Mouse (Mus musculus): ENCODE measurements at regions not wholly inside any gene's neighbourhood (a gene's known extent, or its start where the extent isn't known, plus 50 kb on each side); places are given as distances from the start of the nearest gene placed in this dataset.

- no peaks in the 10 kb centered on the region for H3K36me3 ChIP-seq (ENCODE audit: control insufficient read depth, insufficient read depth)
- H3K27ac ChIP-seq (ENCODE audit: low read length) = no peak overlapping the region
- no peak overlapping the region for H3K9ac ChIP-seq (ENCODE audit: low read depth, low read length)
- no peaks in the 10 kb centered on the region for H3K4me1 ChIP-seq (ENCODE audit: control insufficient read depth, low read depth, low read length)
- no peaks in the 10 kb centered on the region for H3K27me3 ChIP-seq (ENCODE audit: control insufficient read depth, insufficient read depth, low read depth, low read length)
- H3K4me2 ChIP-seq (ENCODE audit: low read depth, low read length) = no peak overlapping the region
- no peak overlapping the region for H3K4me3 ChIP-seq (ENCODE audit: low read depth, low read length)
- no peak for ATAC-seq (ENCODE audit: low read depth)
- 44% methylated on average over 3 of the region's 3 CpGs for WGBS (ENCODE audit: insufficient replicate concordance)
- no peaks in the 10 kb centered on the region for H3K9me3 ChIP-seq (replicated peaks; ENCODE audit: control insufficient read depth, low read length)
These were observed 90.4 kb downstream of the Otol1 start for GRCm38 (mm10) chr3:70097813-70098212.

DNA sequence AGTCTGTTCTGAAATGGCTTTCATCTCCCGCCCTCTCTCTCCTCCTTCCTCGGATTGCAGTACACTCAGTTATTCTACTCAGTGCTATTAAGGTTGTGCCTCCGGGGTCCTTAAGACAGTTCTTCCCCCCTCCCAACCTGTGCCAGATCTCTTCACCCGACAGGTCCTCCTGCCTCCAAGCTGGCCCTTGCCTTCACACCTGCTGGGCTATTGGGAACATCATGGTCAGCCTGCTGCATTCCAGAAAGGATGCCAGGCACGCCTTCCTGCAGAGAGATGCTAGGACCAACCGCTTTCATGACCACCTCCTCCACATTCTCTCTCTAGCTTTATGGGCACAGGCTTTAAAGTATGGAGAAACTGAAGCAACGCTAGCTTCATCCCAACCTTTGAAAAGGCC lies 94.7 kb downstream of the Otol1 start:
- H3K9me3 ChIP-seq (replicated peaks; ENCODE audit: control insufficient read depth, low read length) = no peaks in the 10 kb centered on the region
- H3K27ac ChIP-seq (ENCODE audit: low read length) = no peak overlapping the region
- no peak overlapping the region for H3K9ac ChIP-seq (ENCODE audit: low read depth, low read length)
- H3K4me3 ChIP-seq (ENCODE audit: low read depth, low read length) = no peak overlapping the region
- no peaks in the 10 kb centered on the region for H3K4me1 ChIP-seq (ENCODE audit: control insufficient read depth, low read depth, low read length)
- 60% methylated on average over 7 of the region's 7 CpGs for WGBS (ENCODE audit: insufficient replicate concordance)
- H3K4me2 ChIP-seq (ENCODE audit: low read depth, low read length) = no peak overlapping the region
- no peak for ATAC-seq (ENCODE audit: low read depth)
- H3K27me3 ChIP-seq (ENCODE audit: control insufficient read depth, insufficient read depth, low read depth, low read length) = no peaks in the 10 kb centered on the region
- no peaks in the 10 kb centered on the region for H3K36me3 ChIP-seq (ENCODE audit: control insufficient read depth, insufficient read depth)

- Histone ChIP-seq H3K27ac (ENCODE audit: low read length) (no peak overlapping the region), H3K4me1 (ENCODE audit: control insufficient read depth, low read depth, low read length) (no peaks in the 10 kb centered on the region), H3K27me3 (ENCODE audit: control insufficient read depth, insufficient read depth, low read depth, low read length) (no peaks in the 10 kb centered on the region), H3K36me3 (ENCODE audit: control insufficient read depth, insufficient read depth) (no peaks in the 10 kb centered on the region), H3K4me3 (ENCODE audit: low read depth, low read length) (no peak overlapping the region), H3K9me3 (replicated peaks; ENCODE audit: control insufficient read depth, low read length) (no peaks in the 10 kb centered on the region), H3K9ac (ENCODE audit: low read depth, low read length) (no peak overlapping the region), H3K4me2 (ENCODE audit: low read depth, low read length) (no peak overlapping the region)
- 64% methylated on average over 10 of the region's 10 CpGs for WGBS (ENCODE audit: insufficient replicate concordance)
- ATAC-seq (ENCODE audit: low read depth) = no peak
These were observed 95.3 kb downstream of the Otol1 start for GRCm38 (mm10) chr3:70102593-70103213.

DNA sequence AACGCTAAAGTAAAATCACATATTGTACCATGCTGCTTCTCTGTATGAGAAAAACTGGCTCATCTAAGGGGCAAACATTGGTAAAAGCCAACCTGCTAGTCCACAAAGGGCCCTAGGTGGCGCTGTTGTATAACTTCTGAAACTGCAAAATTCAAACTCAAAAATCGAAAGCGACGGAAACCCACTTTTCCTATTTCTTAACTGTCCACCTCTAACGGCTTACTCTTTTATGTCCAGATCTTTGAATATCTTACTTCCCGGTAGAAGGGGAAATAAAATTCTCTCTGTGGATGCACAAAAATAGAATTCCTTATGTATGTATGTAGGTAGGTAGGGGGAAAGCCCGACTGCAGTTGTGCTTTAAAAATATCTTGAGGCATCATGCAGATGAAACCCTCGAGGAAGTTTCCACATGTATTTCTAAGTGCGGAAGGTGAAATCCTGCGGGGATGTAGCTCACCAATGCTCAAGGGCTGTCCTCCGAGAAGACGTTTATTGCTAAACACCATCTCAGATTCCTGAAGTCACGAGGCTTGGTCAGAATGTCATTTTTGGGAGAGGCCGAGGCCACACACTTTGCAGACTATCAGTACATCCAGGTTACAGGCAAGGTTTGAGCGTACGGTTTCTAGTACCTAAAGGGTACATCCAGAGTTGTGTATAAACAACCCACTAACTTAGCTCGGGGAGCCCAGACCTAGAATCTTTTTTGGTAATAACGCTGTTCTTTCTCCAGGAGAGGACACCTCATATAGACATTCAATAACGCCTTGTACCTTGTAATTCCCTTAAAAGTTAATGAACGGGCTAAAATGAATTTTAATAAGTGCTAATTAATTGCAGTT lies 96.8 kb downstream of the Otol1 start:
- WGBS (ENCODE audit: insufficient replicate concordance) = 5% methylated on average over 21 of the region's 21 CpGs
- Histone ChIP-seq H3K9ac (ENCODE audit: low read depth, low read length) (no peak overlapping the region), H3K4me1 (ENCODE audit: control insufficient read depth, low read depth, low read length) (no peaks in the 10 kb centered on the region), H3K4me2 (ENCODE audit: low read depth, low read length) (peak overlapping the region; percentile 77), H3K27ac (ENCODE audit: low read length) (no peak overlapping the region), H3K27me3 (ENCODE audit: control insufficient read depth, insufficient read depth, low read depth, low read length) (no peaks in the 10 kb centered on the region), H3K36me3 (ENCODE audit: control insufficient read depth, insufficient read depth) (no peaks in the 10 kb centered on the region), H3K9me3 (replicated peaks; ENCODE audit: control insufficient read depth, low read length) (no peaks in the 10 kb centered on the region), H3K4me3 (ENCODE audit: low read depth, low read length) (peak overlapping the region; percentile 45)
- no peak for ATAC-seq (ENCODE audit: low read depth)

DNA sequence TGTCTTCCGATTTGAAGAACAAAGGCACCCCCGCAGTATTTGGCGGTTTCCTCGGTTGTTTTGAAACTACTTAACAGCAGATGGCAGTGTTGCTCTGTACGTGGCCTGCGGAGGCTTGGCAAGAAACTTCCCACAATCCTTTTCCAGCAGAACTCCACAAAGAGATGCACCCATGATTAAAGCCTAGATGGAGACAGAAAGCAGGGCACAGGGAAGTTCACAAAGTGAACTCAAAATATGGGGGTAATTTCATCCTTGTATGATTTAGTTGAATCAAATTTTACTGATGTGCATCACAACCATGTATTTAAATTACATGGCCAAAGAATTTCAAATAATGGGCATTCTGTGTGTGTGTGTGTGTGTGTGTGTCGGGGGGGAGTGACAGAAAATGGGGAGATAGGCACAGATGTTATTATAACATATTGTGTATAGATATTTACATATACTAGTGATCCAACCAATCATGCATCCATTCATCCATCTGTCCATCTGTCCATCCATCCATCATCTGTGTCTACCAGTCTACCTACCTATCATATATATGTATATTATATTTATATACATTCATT lies 97.5 kb downstream of the Otol1 start:
- no peak overlapping the region for H3K27ac ChIP-seq (ENCODE audit: low read length)
- no peaks in the 10 kb centered on the region for H3K27me3 ChIP-seq (ENCODE audit: control insufficient read depth, insufficient read depth, low read depth, low read length)
- H3K4me3 ChIP-seq (ENCODE audit: low read depth, low read length) = peak overlapping the region; percentile 45
- no peak overlapping the region for H3K9ac ChIP-seq (ENCODE audit: low read depth, low read length)
- no peaks in the 10 kb centered on the region for H3K36me3 ChIP-seq (ENCODE audit: control insufficient read depth, insufficient read depth)
- peak overlapping the region; percentile 77 for H3K4me2 ChIP-seq (ENCODE audit: low read depth, low read length)
- no peaks in the 10 kb centered on the region for H3K9me3 ChIP-seq (replicated peaks; ENCODE audit: control insufficient read depth, low read length)
- no peak for ATAC-seq (ENCODE audit: low read depth)
- H3K4me1 ChIP-seq (ENCODE audit: control insufficient read depth, low read depth, low read length) = no peaks in the 10 kb centered on the region
- 12% methylated on average over 7 of the region's 7 CpGs for WGBS (ENCODE audit: insufficient replicate concordance)

- ATAC-seq (ENCODE audit: low read depth) = no peak
- Histone ChIP-seq H3K27ac (ENCODE audit: low read length) (no peak overlapping the region), H3K36me3 (ENCODE audit: control insufficient read depth, insufficient read depth) (no peaks in the 10 kb centered on the region), H3K4me1 (ENCODE audit: control insufficient read depth, low read depth, low read length) (no peaks in the 10 kb centered on the region), H3K9ac (ENCODE audit: low read depth, low read length) (no peak overlapping the region), H3K9me3 (replicated peaks; ENCODE audit: control insufficient read depth, low read length) (no peaks in the 10 kb centered on the region), H3K4me3 (ENCODE audit: low read depth, low read length) (no peak overlapping the region), H3K4me2 (ENCODE audit: low read depth, low read length) (no peak overlapping the region), H3K27me3 (ENCODE audit: control insufficient read depth, insufficient read depth, low read depth, low read length) (no peaks in the 10 kb centered on the region)
- WGBS (ENCODE audit: insufficient replicate concordance) = 70% methylated on average over 1 of the region's 1 CpGs
These were observed 98.1 kb downstream of the Otol1 start for GRCm38 (mm10) chr3:70105561-70105960.

DNA sequence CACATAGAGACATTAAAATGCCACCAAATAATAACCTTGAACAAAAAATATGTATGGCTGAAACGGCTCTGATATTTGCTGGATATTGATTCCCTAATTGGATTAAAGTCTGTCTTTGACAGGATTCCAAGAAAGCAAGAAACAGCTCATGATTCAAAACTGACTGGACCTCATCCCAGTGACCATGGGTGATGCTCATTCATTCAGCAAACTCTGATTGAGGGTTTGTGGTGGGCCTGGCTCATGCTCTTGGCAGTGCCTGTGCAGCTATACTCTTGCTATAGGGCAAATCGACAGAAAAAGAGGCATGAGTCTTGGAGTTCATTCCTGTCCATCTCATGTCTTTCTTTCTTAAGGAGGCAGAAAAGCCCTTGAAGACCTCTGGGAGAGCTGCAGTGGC lies 98.7 kb downstream of the Otol1 start:
- Histone ChIP-seq H3K9ac (ENCODE audit: low read depth, low read length) (no peak overlapping the region), H3K4me1 (ENCODE audit: control insufficient read depth, low read depth, low read length) (no peaks in the 10 kb centered on the region), H3K9me3 (replicated peaks; ENCODE audit: control insufficient read depth, low read length) (no peaks in the 10 kb centered on the region), H3K27ac (ENCODE audit: low read length) (no peak overlapping the region), H3K4me3 (ENCODE audit: low read depth, low read length) (no peak overlapping the region), H3K27me3 (ENCODE audit: control insufficient read depth, insufficient read depth, low read depth, low read length) (no peaks in the 10 kb centered on the region), H3K36me3 (ENCODE audit: control insufficient read depth, insufficient read depth) (no peaks in the 10 kb centered on the region), H3K4me2 (ENCODE audit: low read depth, low read length) (no peak overlapping the region)
- no peak for ATAC-seq (ENCODE audit: low read depth)
- 56% methylated on average over 2 of the region's 2 CpGs for WGBS (ENCODE audit: insufficient replicate concordance)

DNA sequence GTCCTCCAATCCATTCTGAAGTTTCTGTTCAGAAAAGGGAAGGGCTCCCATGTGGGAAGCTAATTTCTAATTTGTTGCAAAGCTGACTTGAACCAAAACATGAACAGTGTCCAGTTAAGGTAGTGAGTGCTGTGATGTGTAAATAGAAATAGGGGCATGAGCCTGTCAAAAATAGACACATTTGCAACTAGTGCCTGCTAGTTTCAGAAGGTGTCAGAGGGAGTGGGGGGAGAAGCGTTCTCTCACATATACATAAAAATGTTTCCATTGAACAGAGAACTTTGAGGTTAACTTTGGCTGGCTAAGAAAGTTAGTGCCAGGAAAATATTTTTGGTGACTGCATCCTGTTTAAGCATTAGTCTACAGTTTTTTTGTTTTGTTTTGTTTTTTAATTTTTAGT lies 118.8 kb downstream of the Otol1 start:
- Histone ChIP-seq H3K27me3 (ENCODE audit: control insufficient read depth, insufficient read depth, low read depth, low read length) (no peaks in the 10 kb centered on the region), H3K27ac (ENCODE audit: low read length) (no peak overlapping the region), H3K9ac (ENCODE audit: low read depth, low read length) (no peak overlapping the region), H3K9me3 (replicated peaks; ENCODE audit: control insufficient read depth, low read length) (no peaks in the 10 kb centered on the region), H3K4me3 (ENCODE audit: low read depth, low read length) (no peak overlapping the region), H3K4me1 (ENCODE audit: control insufficient read depth, low read depth, low read length) (no peaks in the 10 kb centered on the region), H3K36me3 (ENCODE audit: control insufficient read depth, insufficient read depth) (no peaks in the 10 kb centered on the region), H3K4me2 (ENCODE audit: low read depth, low read length) (no peak overlapping the region)
- 63% methylated on average over 1 of the region's 1 CpGs for WGBS (ENCODE audit: insufficient replicate concordance)
- no peak for ATAC-seq (ENCODE audit: low read depth)
